Mouse (Mus musculus) liver, adult 2 months (tissue): ENCODE results near the gene Slc51a.

Source experiments
- CTCF ChIP-seq: fragments of 200-500 bp; IDR thresholded peaks from 2 replicates; pipeline ENCODE4 v1.5.1; 2011; ENCODE audit warnings: low read depth, low read length, control low read depth
- POLR2A ChIP-seq: fragments of 200-500 bp; IDR thresholded peaks from 2 replicates; pipeline ENCODE4 v1.6.1; 2011; ENCODE audit warnings: low read length, control low read depth; ENCODE audit not compliant: insufficient read depth; ENCODE audit errors: extremely low read depth

GRCm38 (mm10) chr16:32454646-32455045 lies 33.0 kb downstream of the Slc51a start:
- TF ChIP-seq CTCF (no peak), POLR2A (no peak)
